Mouse (Mus musculus) CH12.LX (cell line): ENCODE measurements at regions not wholly inside any gene's neighbourhood (a gene's known extent, or its start where the extent isn't known, plus 50 kb on each side); places are given as distances from the start of the nearest gene placed in this dataset.

Source experiments
- DNase-seq: peaks from one replicate; pipeline ENCODE4 v3.0.0-alpha.2; 2013; ENCODE audit errors: extremely low read depth
- H3K27ac ChIP-seq: 2 replicates; pipeline ENCODE4 v1.5.1; 2012; ENCODE audit warnings: low read depth, mild to moderate bottlenecking, control low read depth, moderate library complexity; ENCODE audit not compliant: insufficient read depth
- H3K27me3 ChIP-seq: replicated peaks from 2 replicates; pipeline ENCODE3; 2012; ENCODE audit warnings: inconsistent platforms
- H3K36me3 ChIP-seq, 2 experiments: replicated peaks in 1 of 2; 2 replicates each; pipeline versions ENCODE3 to v1.6.1; 2012; ENCODE audit warnings: inconsistent platforms in 1 of 2, low read length in 1 of 2, mild to moderate bottlenecking in 1 of 2, mixed read lengths in 1 of 2, moderate library complexity in 1 of 2; ENCODE audit not compliant: control insufficient read depth in 1 of 2, insufficient read depth in 1 of 2
- H3K4me1 ChIP-seq, 2 experiments: 2 replicates each; pipeline ENCODE4 v1.6.1; 2012; ENCODE audit warnings: inconsistent platforms in 1 of 2, moderate library complexity in 1 of 2; ENCODE audit not compliant: insufficient read depth in 2 of 2, control insufficient read depth in 1 of 2
- H3K4me2 ChIP-seq: 2 replicates; pipeline ENCODE4 v1.6.1; 2012; ENCODE audit warnings: low read depth, mild to moderate bottlenecking, control low read depth; ENCODE audit not compliant: poor library complexity, insufficient read depth, severe bottlenecking
- H3K4me3 ChIP-seq, 3 experiments: fragments of 150-350 bp in 1 of 3; sonication (generic) in 1 of 3; replicated peaks in 1 of 3; 2 replicates each; pipeline versions ENCODE3 to v1.5.1; 2011 to 2012; ENCODE audit warnings: low read depth in 2 of 3, low read length in 2 of 3, mild to moderate bottlenecking in 2 of 3, moderate library complexity in 2 of 3, control low read depth in 1 of 3, improper control_type of control experiment in 1 of 3, inconsistent platforms in 1 of 3, mixed read lengths in 1 of 3; ENCODE audit not compliant: poor library complexity in 1 of 3
- H3K79me2 ChIP-seq: replicated peaks from 2 replicates; pipeline ENCODE4 v1.6.1; 2012; ENCODE audit warnings: mild to moderate bottlenecking, moderate library complexity; ENCODE audit not compliant: control insufficient read depth, poor library complexity, insufficient read depth, severe bottlenecking; ENCODE audit errors: extremely low read depth
- H3K9ac ChIP-seq: 2 replicates; pipeline ENCODE4 v1.6.1; 2012; ENCODE audit warnings: low read depth, mild to moderate bottlenecking, control low read depth, moderate library complexity; ENCODE audit not compliant: insufficient read depth
- H3K9me3 ChIP-seq: replicated peaks from 2 replicates; pipeline ENCODE3; 2012; ENCODE audit warnings: low read length, inconsistent platforms, mixed read lengths
- CHD1 ChIP-seq: IDR thresholded peaks from 2 replicates; pipeline ENCODE4 v1.6.1; 2012; ENCODE audit warnings: low read depth, low read length, improper control_type of control experiment, inconsistent platforms
- CTCF ChIP-seq, 2 experiments: IDR thresholded peaks in 1 of 2; conservative IDR thresholded peaks in 1 of 2; 2 replicates each; pipeline ENCODE4 v1.5.1; 2011 to 2012; ENCODE audit warnings: low read depth in 2 of 2, low read length in 2 of 2, improper control_type of control experiment in 1 of 2, inconsistent platforms in 1 of 2, mild to moderate bottlenecking in 1 of 2, moderate library complexity in 1 of 2
- GABPA ChIP-seq: IDR thresholded peaks from 2 replicates; pipeline ENCODE4 v1.6.1; 2012; ENCODE audit warnings: low read depth, low read length, improper control_type of control experiment, inconsistent platforms; ENCODE audit not compliant: insufficient replicate concordance
- JUN ChIP-seq: IDR thresholded peaks from 2 replicates; pipeline ENCODE4 v1.6.1; 2011; ENCODE audit warnings: low read depth, mild to moderate bottlenecking, low read length, improper control_type of control experiment, moderate library complexity; ENCODE audit not compliant: insufficient read depth
- JUND ChIP-seq: conservative IDR thresholded peaks from 2 replicates; pipeline ENCODE4 v1.6.1; 2011; ENCODE audit warnings: low read depth, low read length, improper control_type of control experiment
- KAT2A ChIP-seq: IDR thresholded peaks from 2 replicates; pipeline ENCODE4 v1.6.1; 2012; ENCODE audit warnings: low read length, improper control_type of control experiment, inconsistent platforms; ENCODE audit not compliant: insufficient replicate concordance
- MAFK ChIP-seq: IDR thresholded peaks from 2 replicates; pipeline ENCODE4 v1.6.1; 2011; ENCODE audit warnings: low read length, improper control_type of control experiment; ENCODE audit not compliant: insufficient replicate concordance
- MAX ChIP-seq: IDR thresholded peaks from 2 replicates; pipeline ENCODE4 v1.6.1; 2011; ENCODE audit warnings: low read length, improper control_type of control experiment
- MAZ ChIP-seq: IDR thresholded peaks from 2 replicates; pipeline ENCODE4 v1.6.1; 2012; ENCODE audit warnings: low read depth, mild to moderate bottlenecking, inconsistent platforms, low read length, improper control_type of control experiment, moderate library complexity
- MEF2A ChIP-seq: IDR thresholded peaks from 2 replicates; pipeline ENCODE4 v1.6.1; 2014; ENCODE audit warnings: low read depth, mild to moderate bottlenecking, inconsistent platforms, low read length, improper control_type of control experiment, borderline replicate concordance
- MXI1 ChIP-seq: IDR thresholded peaks from 2 replicates; pipeline ENCODE4 v1.6.1; 2011; ENCODE audit warnings: mild to moderate bottlenecking, low read depth, low read length, improper control_type of control experiment
- MYC ChIP-seq: IDR thresholded peaks from 2 replicates; pipeline ENCODE4 v1.6.1; 2011; ENCODE audit warnings: low read depth, mild to moderate bottlenecking, improper control_type of control experiment, low read length
- NRF1 ChIP-seq: IDR thresholded peaks from 2 replicates; pipeline ENCODE4 v1.6.1; 2014; ENCODE audit warnings: low read depth, mild to moderate bottlenecking, inconsistent platforms, low read length, improper control_type of control experiment, moderate library complexity
- POLR2AphosphoS2 ChIP-seq: IDR thresholded peaks from 2 replicates; pipeline ENCODE4 v1.6.1; 2011; ENCODE audit warnings: low read depth, low read length, improper control_type of control experiment
- SIN3A ChIP-seq: IDR thresholded peaks from 2 replicates; pipeline ENCODE4 v1.6.1; 2012; ENCODE audit warnings: low read length, improper control_type of control experiment, inconsistent platforms
- TBP ChIP-seq: conservative IDR thresholded peaks from 2 replicates; pipeline ENCODE4 v1.6.1; 2011; ENCODE audit warnings: low read depth, low read length, improper control_type of control experiment
- UBTF ChIP-seq: IDR thresholded peaks from 2 replicates; pipeline ENCODE4 v1.6.1; 2012; ENCODE audit warnings: low read depth, mild to moderate bottlenecking, inconsistent platforms, low read length, improper control_type of control experiment, moderate library complexity
- USF1 ChIP-seq: IDR thresholded peaks from 2 replicates; pipeline ENCODE4 v1.6.1; 2014; ENCODE audit warnings: low read depth, mild to moderate bottlenecking, inconsistent platforms, low read length, improper control_type of control experiment
- USF2 ChIP-seq: conservative IDR thresholded peaks from 2 replicates; pipeline ENCODE4 v1.6.1; 2011; ENCODE audit warnings: low read depth, low read length, improper control_type of control experiment
- ZC3H11A ChIP-seq: IDR thresholded peaks from 2 replicates; pipeline ENCODE4 v1.6.1; 2012; ENCODE audit warnings: low read depth, mild to moderate bottlenecking, inconsistent platforms, low read length, improper control_type of control experiment
- ZNF384 ChIP-seq: IDR thresholded peaks from 2 replicates; pipeline ENCODE4 v1.6.1; 2012; ENCODE audit warnings: low read depth, low read length, improper control_type of control experiment, inconsistent platforms
- dilution Hi-C: fragments of 300-500 bp; cut with MboI; formaldehyde crosslinking; loops from 2 replicates; pipeline ENCODE4 v1.14.3; 2020; ENCODE audit warnings: low sequenced_read_pairs; ENCODE audit not compliant: extremely low pct_unique_long_range_greater_than_20kb, extremely low pct_ligation_motif_present
- in situ Hi-C: fragments of 300-500 bp; cut with MboI; formaldehyde crosslinking; loops from 3 replicates; pipeline ENCODE4 v1.14.3; 2019; ENCODE audit warnings: low sequenced_read_pairs, low pct_ligation_motif_present, low pct_unique_long_range_greater_than_20kb, mixed read lengths

DNA sequence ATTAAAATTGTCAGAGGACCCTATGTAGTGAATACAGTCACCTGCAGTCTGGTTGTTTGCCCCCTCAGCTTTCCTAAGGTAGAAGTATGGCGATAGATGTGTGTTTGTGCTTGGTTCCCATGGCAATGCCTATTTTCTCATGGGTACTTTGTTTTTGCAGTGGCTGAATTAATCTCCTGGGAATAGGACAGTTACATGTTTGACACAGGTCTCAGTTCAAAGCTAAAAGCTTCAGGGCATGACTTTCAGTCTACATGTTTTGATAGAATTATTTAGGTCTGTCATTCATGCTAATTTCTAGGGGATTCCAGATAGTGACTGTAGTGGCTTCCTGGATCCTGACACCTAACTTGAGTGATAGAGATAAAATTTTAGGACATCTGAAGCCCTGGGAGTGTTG is 191.6 kb upstream of the Kbtbd8 start:
- no peak overlapping the region for H3K4me3 ChIP-seq

DNA sequence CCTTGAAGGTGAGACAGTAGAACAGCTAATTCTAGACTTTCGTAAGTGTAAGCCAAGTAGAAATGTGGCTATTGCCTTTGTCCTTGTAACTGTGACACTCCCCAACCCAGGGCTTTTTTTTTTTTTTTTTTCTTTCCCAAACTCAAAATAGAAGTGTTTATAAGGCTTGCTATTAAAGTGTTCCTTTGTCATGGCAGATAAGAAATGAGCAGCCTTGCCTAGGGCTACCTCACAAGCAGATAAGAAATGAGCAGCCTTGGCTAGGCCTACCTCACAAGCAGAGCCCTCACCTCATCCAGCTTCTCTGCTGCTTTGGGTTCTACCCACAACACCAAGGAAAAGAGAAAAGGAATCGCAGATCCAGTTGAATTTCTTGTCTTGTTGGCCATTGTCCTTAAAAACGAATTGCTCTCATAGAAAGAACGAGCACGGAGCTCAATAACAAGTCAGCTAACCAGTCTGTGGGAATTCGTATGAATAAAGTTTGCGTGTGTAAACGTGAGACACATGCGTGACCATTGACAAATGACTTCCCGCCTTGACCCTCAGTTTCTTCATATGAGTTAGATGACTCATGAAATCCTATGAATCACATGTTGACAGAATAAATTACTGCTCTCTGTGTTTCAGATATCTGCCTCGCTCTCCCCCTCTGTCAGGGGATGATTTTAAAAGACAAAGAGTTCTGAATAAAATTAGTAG is 192.6 kb upstream of the Kbtbd8 start:
- no peaks in the 10 kb centered on the region for H3K4me1 ChIP-seq

More for the DNA sequence above, 191.6 kb upstream of the Kbtbd8 start:
- Histone ChIP-seq H3K4me1 (no peaks in the 10 kb centered on the region), H3K9me3 (no peaks in the 10 kb centered on the region), H3K36me3 (no peaks in the 10 kb centered on the region), H3K9ac (no peak overlapping the region), H3K27ac (no peak overlapping the region), H3K79me2 (no peaks in the 10 kb centered on the region), H3K4me2 (no peak overlapping the region), H3K27me3 (no peaks in the 10 kb centered on the region)
- in situ Hi-C loops = no loop called here
- TF ChIP-seq NRF1 (no peak), USF1 (no peak), ZC3H11A (no peak), JUND (no peak), MAZ (no peak), MAX (no peak)
- dilution Hi-C loops = no loop called here
- no peak for DNase-seq

DNA sequence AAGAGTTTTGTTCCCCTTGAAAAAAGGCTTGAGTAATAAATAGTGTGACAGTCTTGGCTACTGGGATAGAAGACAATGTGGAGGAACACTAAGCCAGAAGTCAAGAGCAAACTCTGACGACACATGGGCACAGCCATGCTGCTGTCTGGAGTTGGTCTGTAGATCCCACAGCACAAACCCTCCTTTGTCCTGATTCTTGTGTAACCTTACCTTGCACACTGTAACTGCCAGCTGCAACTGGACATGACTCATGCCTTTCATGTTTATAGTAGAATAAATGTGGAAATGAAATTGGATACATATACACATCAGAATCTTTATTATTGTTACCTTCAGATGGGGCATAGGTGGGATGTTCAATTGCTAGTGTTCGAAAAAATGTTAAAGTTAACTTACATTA is 195.3 kb upstream of the Kbtbd8 start:
- Histone ChIP-seq H3K9ac (no peak overlapping the region), H3K27me3 (no peaks in the 10 kb centered on the region), H3K4me1 (no peaks in the 10 kb centered on the region), H3K9me3 (no peaks in the 10 kb centered on the region), H3K36me3 (no peaks in the 10 kb centered on the region), H3K4me2 (no peak overlapping the region), H3K27ac (no peak overlapping the region), H3K4me3 (no peak overlapping the region), H3K79me2 (no peaks in the 10 kb centered on the region)
- in situ Hi-C loops = no loop called here
- no peak for TF ChIP-seq POLR2AphosphoS2
- TF ChIP-seq MAZ = no peak
- no peak for TF ChIP-seq CHD1
- TF ChIP-seq USF2 = no peak
- no peak for TF ChIP-seq JUND
- TF ChIP-seq ZC3H11A = no peak
- no peak for TF ChIP-seq ZNF384
- no peak for TF ChIP-seq MYC
- no peak for TF ChIP-seq MEF2A
- TF ChIP-seq UBTF = no peak
- no peak for TF ChIP-seq MXI1
- no peak for TF ChIP-seq GABPA
- no peak for TF ChIP-seq CTCF (conservative IDR thresholded peaks at IDR 0.05 in 1 of 2, IDR thresholded peaks at IDR 0.05 in 1 of 2; ENCODE audit: low read depth in 2 of 2, low read length in 2 of 2)
- TF ChIP-seq KAT2A = no peak
- TF ChIP-seq MAX = no peak
- TF ChIP-seq SIN3A = no peak
- TF ChIP-seq JUN = no peak
- dilution Hi-C loops = no loop called here
- DNase-seq = no peak

More for the DNA sequence above, 192.6 kb upstream of the Kbtbd8 start:
- DNase-seq = no peak
- Histone ChIP-seq H3K4me2 (no peak overlapping the region), H3K27me3 (no peaks in the 10 kb centered on the region), H3K9me3 (no peaks in the 10 kb centered on the region), H3K27ac (no peak overlapping the region), H3K4me3 (no peak overlapping the region), H3K79me2 (no peaks in the 10 kb centered on the region), H3K9ac (no peak overlapping the region), H3K36me3 (no peaks in the 10 kb centered on the region)
- TF ChIP-seq TBP = no peak
- no peak for TF ChIP-seq MAZ
- TF ChIP-seq MAFK = no peak
- no peak for TF ChIP-seq USF1
- TF ChIP-seq GABPA = no peak
- dilution Hi-C loops = no loop called here
- in situ Hi-C loops = no loop called here
